Mouse (Mus musculus) kidney, postnatal 0 days (tissue): ENCODE results near the gene Psmd6. TPM values are rescaled to one million over a fixed set of nuclear protein-coding genes. Genes with fewer than 3 reads are reported as not detected.
A peak's percentile ranks its signal among the peaks of the same experiment; 100 is the strongest.

Experiments
- ATAC-seq: fragments of 200-750 bp; cut with Nextera tagmentation; replicated peaks from 2 replicates; pipeline ENCODE4 v1.8.0; 2017; ENCODE audit warnings: low read depth, moderate number of reproducible peaks, moderate TSS enrichment, moderate library complexity; ENCODE audit not compliant: low FRiP score
- DNase-seq: peaks from one replicate; pipeline ENCODE4 v3.0.0-alpha.2; 2016; ENCODE audit warnings: low spot score
- H3K27ac ChIP-seq: fragments of 300-500 bp; sonication (generic); 2 replicates; pipeline ENCODE4 v1.5.1; 2014; ENCODE audit warnings: mild to moderate bottlenecking
- H3K27me3 ChIP-seq: fragments of 300-500 bp; sonication (generic); 2 replicates; pipeline ENCODE4 v1.6.1; 2014; ENCODE audit warnings: low read length, mixed read lengths; ENCODE audit not compliant: insufficient read depth
- H3K36me3 ChIP-seq: fragments of 300-500 bp; sonication (generic); 2 replicates; pipeline ENCODE4 v1.6.1; 2014; ENCODE audit warnings: low read length, mixed read lengths; ENCODE audit not compliant: insufficient read depth
- H3K4me1 ChIP-seq: fragments of 300-500 bp; sonication (generic); replicated peaks from 2 replicates; pipeline ENCODE4 v1.6.1; 2014; ENCODE audit warnings: antibody characterized with exemption, low read length, mixed read lengths; ENCODE audit not compliant: insufficient read depth
- H3K4me2 ChIP-seq: fragments of 300-500 bp; sonication (generic); 2 replicates; pipeline ENCODE4 v1.6.1; 2014; ENCODE audit warnings: mild to moderate bottlenecking, low read length, moderate library complexity, mixed read lengths
- H3K4me3 ChIP-seq: fragments of 300-500 bp; sonication (generic); replicated peaks from 2 replicates; pipeline ENCODE4 v1.5.1; 2014; ENCODE audit warnings: low read depth, low read length
- H3K9ac ChIP-seq: fragments of 300-500 bp; sonication (generic); 2 replicates; pipeline ENCODE4 v1.6.1; 2014; ENCODE audit warnings: low read depth, low read length
- H3K9me3 ChIP-seq: fragments of 300-500 bp; sonication (generic); replicated peaks from 2 replicates; pipeline ENCODE4 v1.6.1; 2016; ENCODE audit warnings: low read length, inconsistent platforms, mixed read lengths
- CTCF ChIP-seq: IDR thresholded peaks from 2 replicates; pipeline ENCODE4 v1.5.1; 2016; ENCODE audit warnings: antibody characterized with exemption, low read depth, mild to moderate bottlenecking, moderate library complexity
- WGBS: fragments of 180-500 bp; shearing (Covaris S2); extraction: QIAGEN DNeasy Blood & Tissue Kit; methylation state at CpG from one replicate; pipeline ENCODE4 v1.1.7; 2014; 5-methylcytosine and 5-hydroxymethylcytosine counted together
- polyA plus RNA-seq: library from polyadenylated mRNA; unstranded; fragments of >200 nt; fragmentation: Nextera tagmentation; extraction: Ambion mirVana; gene quantifications from 2 replicates; pipeline ENCODE4 v1.2.1, GENCODE M21; 2015

Psmd6 gene
- polyA plus RNA-seq, 1 experiment from 2014 or later = 216 TPM

GRCm38 (mm10) chr14:14098330-14098980 is 22.3 kb downstream of the Psmd6 start:
- ATAC-seq = 0 out of 2 replicates have a peak, but pooled peaks have one; percentile 27
- Histone ChIP-seq H3K4me3 (no peak overlapping the region), H3K36me3 (peaks cover 33% of the 10 kb centered on the region), H3K4me2 (no peak overlapping the region), H3K27ac (no peak overlapping the region), H3K9me3 (no peaks in the 10 kb centered on the region), H3K4me1 (no peaks in the 10 kb centered on the region), H3K9ac (no peak overlapping the region), H3K27me3 (no peaks in the 10 kb centered on the region)
- peak; percentile 92 for DNase-seq
- peak; percentile 100 for TF ChIP-seq CTCF
- 30% methylated on average over 10 of the region's 10 CpGs for WGBS

- TF ChIP-seq CTCF = no peak
- Histone ChIP-seq H3K9me3 (no peaks in the 10 kb centered on the region), H3K27me3 (no peaks in the 10 kb centered on the region), H3K4me3 (no peak overlapping the region), H3K9ac (no peak overlapping the region), H3K4me2 (no peak overlapping the region), H3K27ac (no peak overlapping the region), H3K4me1 (no peaks in the 10 kb centered on the region), H3K36me3 (peaks cover 23% of the 10 kb centered on the region)
- ATAC-seq (no peak), DNase-seq (no peak)
- WGBS = 96% methylated on average over 6 of the region's 6 CpGs
Measured at GRCm38 (mm10) chr14:14090571-14090970, 30.2 kb downstream of the Psmd6 start.

GRCm38 (mm10) chr14:14088016-14088791 is 32.6 kb downstream of the Psmd6 start:
- H3K4me2 ChIP-seq = no peak overlapping the region
- 85% methylated on average over 9 of the region's 9 CpGs for WGBS
- DNase-seq (no peak), ATAC-seq (no peak)
- H3K36me3 ChIP-seq = peaks cover 18% of the 10 kb centered on the region
- H3K27me3 ChIP-seq = no peaks in the 10 kb centered on the region
- H3K4me3 ChIP-seq = no peak overlapping the region
- H3K9me3 ChIP-seq = no peaks in the 10 kb centered on the region
- no peak for TF ChIP-seq CTCF
- no peaks in the 10 kb centered on the region for H3K4me1 ChIP-seq
- no peak overlapping the region for H3K27ac ChIP-seq
- H3K9ac ChIP-seq = no peak overlapping the region

GRCm38 (mm10) chr14:14087348-14087747 is 33.4 kb downstream of the Psmd6 start:
- 58% methylated on average over 6 of the region's 6 CpGs for WGBS
- no peak overlapping the region for H3K4me2 ChIP-seq
- no peak overlapping the region for H3K9ac ChIP-seq
- H3K4me3 ChIP-seq = no peak overlapping the region
- no peaks in the 10 kb centered on the region for H3K4me1 ChIP-seq
- ATAC-seq = no peak
- no peaks in the 10 kb centered on the region for H3K9me3 ChIP-seq
- no peak overlapping the region for H3K27ac ChIP-seq
- TF ChIP-seq CTCF = no peak
- peaks cover 12% of the 10 kb centered on the region for H3K36me3 ChIP-seq
- no peak for DNase-seq
- no peaks in the 10 kb centered on the region for H3K27me3 ChIP-seq

- no peaks in the 10 kb centered on the region for H3K27me3 ChIP-seq
- 93% methylated on average over 4 of the region's 4 CpGs for WGBS
- H3K27ac ChIP-seq = no peak overlapping the region
- no peak overlapping the region for H3K9ac ChIP-seq
- DNase-seq = no peak
- no peak overlapping the region for H3K4me2 ChIP-seq
- TF ChIP-seq CTCF = no peak
- no peaks in the 10 kb centered on the region for H3K9me3 ChIP-seq
- ATAC-seq = no peak
- H3K4me3 ChIP-seq = no peak overlapping the region
- H3K36me3 ChIP-seq = peaks cover 11% of the 10 kb centered on the region
- H3K4me1 ChIP-seq = no peaks in the 10 kb centered on the region
Measured at GRCm38 (mm10) chr14:14086711-14087263, 34.0 kb downstream of the Psmd6 start.

GRCm38 (mm10) chr14:14083811-14084210 is 37.0 kb downstream of the Psmd6 start:
- no peak for ATAC-seq
- no peak for TF ChIP-seq CTCF

More at GRCm38 (mm10) chr14:14083811-14084210, 37.0 kb downstream of the Psmd6 start:
- WGBS = 93% methylated on average over 8 of the region's 8 CpGs
- no peak for DNase-seq
- Histone ChIP-seq H3K27me3 (no peaks in the 10 kb centered on the region), H3K9ac (no peak overlapping the region), H3K36me3 (peaks cover 5% of the 10 kb centered on the region; the same call in 1 of the 2 replicates), H3K4me2 (no peak overlapping the region), H3K27ac (no peak overlapping the region), H3K4me1 (no peaks in the 10 kb centered on the region), H3K9me3 (no peaks in the 10 kb centered on the region), H3K4me3 (no peak overlapping the region)
